Mouse (Mus musculus): ENCODE measurements around the gene Ide. TPM values are rescaled to one million over a fixed set of nuclear protein-coding genes. Genes with fewer than 3 reads are reported as not detected.
"Not testable (repeated sequence)": the region's sequence is repeated elsewhere in the genome, so short reads cannot be mapped to it uniquely, and the experiment has no call there.

Gene Ide
- polyA plus RNA-seq, 1 experiment from 2014 or later = 44.0 TPM

GRCm38 (mm10) chr19:37232598-37232997, 105.1 kb downstream of the Ide start:
- WGBS = 80% methylated on average over 9 of the region's 9 CpGs
- H3K4me1 ChIP-seq; H3K4me2 ChIP-seq (replicated peaks); H3K4me3 ChIP-seq; ATAC-seq (ENCODE audit: low FRiP score); H3K9ac ChIP-seq; H3K27ac ChIP-seq; H3K9me3 ChIP-seq (replicated peaks); H3K36me3 ChIP-seq: not testable (repeated sequence)
- H3K27me3 ChIP-seq = peaks cover 33% of the 10 kb centered on the region

- no peak for ATAC-seq (ENCODE audit: low FRiP score)
- Histone ChIP-seq H3K36me3 (peaks cover 27% of the 10 kb centered on the region), H3K27ac (no peak overlapping the region), H3K4me2 (replicated peaks) (no peak overlapping the region), H3K27me3 (no peaks in the 10 kb centered on the region), H3K9ac (no peak overlapping the region), H3K4me3 (no peak overlapping the region), H3K4me1 (no peaks in the 10 kb centered on the region), H3K9me3 (replicated peaks) (no peaks in the 10 kb centered on the region)
- 84% methylated on average over 6 of the region's 6 CpGs for WGBS
These were observed 112.3 kb downstream of the Ide start for GRCm38 (mm10) chr19:37225197-37225862.

Other genes with a start within 250 kb of the Ide start
- gene March5, start 130.3 kb downstream of the Ide start, polyA plus RNA-seq (2016; fragmentation: Nextera tagmentation; extraction: Ambion mirVana) = 151 and 154 TPM in 2 replicates
- gene Cpeb3, start 129.3 kb downstream of the Ide start, polyA plus RNA-seq (2016; fragmentation: Nextera tagmentation; extraction: Ambion mirVana) = 6.2 and 7.0 TPM in 2 replicates
- gene Kif11, start 38.6 kb upstream of the Ide start, polyA plus RNA-seq (2016; fragmentation: Nextera tagmentation; extraction: Ambion mirVana) = 50.3 and 54.2 TPM in 2 replicates
- 7.2 and 9.2 TPM in 2 replicates for gene Hhex, start 97.0 kb upstream of the Ide start, polyA plus RNA-seq (2016; fragmentation: Nextera tagmentation; extraction: Ambion mirVana)
- gene Exoc6, start 212.6 kb upstream of the Ide start, polyA plus RNA-seq (2016; fragmentation: Nextera tagmentation; extraction: Ambion mirVana) = 9.5 and 10.3 TPM in 2 replicates

Data from hindbrain, embryonic 12.5 days (tissue).